Mouse (Mus musculus) lung, embryonic 16.5 days (tissue): ENCODE data around the gene Hist1h1e. TPM values are rescaled to one million over a fixed set of nuclear protein-coding genes. Genes with fewer than 3 reads are reported as not detected.
"Not testable (repeated sequence)": the region's sequence is repeated elsewhere in the genome, so short reads cannot be mapped to it uniquely, and the experiment has no call there.

Source experiments
- ATAC-seq: fragments of 200-750 bp; cut with Nextera tagmentation; 2 replicates; pipeline ENCODE4 v1.8.0; 2017; ENCODE audit warnings: low read depth, mild to moderate bottlenecking, moderate library complexity
- H3K27ac ChIP-seq: fragments of 300-500 bp; sonication (generic); 2 replicates; pipeline ENCODE4 v1.5.1; 2014; ENCODE audit warnings: mild to moderate bottlenecking, control low read depth, low read length
- H3K27me3 ChIP-seq: fragments of 300-500 bp; sonication (generic); 2 replicates; pipeline ENCODE4 v1.6.1; 2014; ENCODE audit warnings: low read depth, low read length, mixed read lengths; ENCODE audit not compliant: control insufficient read depth, insufficient read depth
- H3K36me3 ChIP-seq: fragments of 300-500 bp; sonication (generic); 2 replicates; pipeline ENCODE4 v1.6.1; 2014; ENCODE audit warnings: low read length; ENCODE audit not compliant: control insufficient read depth, insufficient read depth
- H3K4me1 ChIP-seq: fragments of 300-500 bp; sonication (generic); replicated peaks from 2 replicates; pipeline ENCODE4 v1.6.1; 2014; ENCODE audit warnings: low read length, mixed read lengths; ENCODE audit not compliant: control insufficient read depth, insufficient read depth
- H3K4me2 ChIP-seq: fragments of 300-500 bp; sonication (generic); 2 replicates; pipeline ENCODE4 v1.6.1; 2014; ENCODE audit warnings: low read depth, low read length, control low read depth
- H3K4me3 ChIP-seq: fragments of 300-500 bp; sonication (generic); 2 replicates; pipeline ENCODE4 v1.5.1; 2014; ENCODE audit warnings: mild to moderate bottlenecking, low read length, control low read depth
- H3K9ac ChIP-seq: fragments of 300-500 bp; sonication (generic); 2 replicates; pipeline ENCODE4 v1.6.1; 2014; ENCODE audit warnings: low read length, control low read depth
- H3K9me3 ChIP-seq: fragments of 300-500 bp; sonication (generic); 2 replicates; pipeline ENCODE4 v1.6.1; 2016; ENCODE audit warnings: low read length; ENCODE audit not compliant: control insufficient read depth
- WGBS: fragments of 180-500 bp; shearing (Covaris S2); extraction: QIAGEN DNeasy Blood & Tissue Kit; methylation state at CpG from one replicate; pipeline ENCODE4 v1.1.7; 2014; 5-methylcytosine and 5-hydroxymethylcytosine counted together
- polyA plus RNA-seq: library from polyadenylated mRNA; unstranded; fragments of >200 nt; fragmentation: Nextera tagmentation; extraction: Ambion mirVana; gene quantifications from 2 replicates; pipeline ENCODE4 v1.2.1, GENCODE M21; 2015

Gene Hist1h1e
- polyA plus RNA-seq, 1 experiment from 2014 or later: 21.3 TPM

GRCm38 (mm10) chr13:23575271-23575851 lies 47.0 kb downstream of the Hist1h1e start, which contains the start of gene Hist1h3d:
Gene Hist1h3d (plus strand): TSS chr13:23575763.
- H3K9ac ChIP-seq: peak within 1 kb of the TSS; percentile 75
- H3K4me1 ChIP-seq: peaks cover 6% of the 10 kb centered on the region; the same call in 1 of the 2 replicates
- no peaks in the 10 kb centered on the region for H3K36me3 ChIP-seq
- H3K4me3 ChIP-seq: peak within 1 kb of the TSS; percentile 58
- H3K27ac ChIP-seq: peak within 1 kb of the TSS; percentile 91
- WGBS: under 1% methylated on average over 18 of the region's 18 CpGs
- no peaks in the 10 kb centered on the region for H3K9me3 ChIP-seq
- H3K4me2 ChIP-seq: peak within 1 kb of the TSS; percentile 72
- ATAC-seq: peak; percentile 55
- H3K27me3 ChIP-seq: no peaks in the 10 kb centered on the region

GRCm38 (mm10) chr13:23574546-23575170 lies 47.7 kb downstream of the Hist1h1e start:
- peak; percentile 0; the same call in 1 of the 2 replicates for ATAC-seq
- not testable (repeated sequence) for H3K4me1 ChIP-seq, H3K27me3 ChIP-seq, H3K36me3 ChIP-seq, H3K9me3 ChIP-seq
- 2% methylated on average over 4 of the region's 39 CpGs for WGBS
- Histone ChIP-seq H3K27ac (peak overlapping the region; percentile 91), H3K4me2 (peak overlapping the region; percentile 55), H3K9ac (peak overlapping the region; percentile 53; the same call in 1 of the 2 replicates), H3K4me3 (peak overlapping the region; percentile 37)

GRCm38 (mm10) chr13:23573898-23574524 lies 48.3 kb downstream of the Hist1h1e start, which contains the start of the genes Hist1h2bf and Hist1h2ad:
Gene Hist1h2bf (minus strand): TSS chr13:23574196.
Gene Hist1h2ad (plus strand): TSS chr13:23574381.
- H3K27ac ChIP-seq: peak within 1 kb of the TSS; percentile 91
- H3K36me3 ChIP-seq, H3K9me3 ChIP-seq, H3K27me3 ChIP-seq, H3K4me1 ChIP-seq: not testable (repeated sequence)
- H3K4me2 ChIP-seq: peak within 1 kb of the TSS; percentile 85
- ATAC-seq: peak; percentile 89
- H3K4me3 ChIP-seq: peak within 1 kb of the TSS; percentile 52
- 0% methylated on average over 27 of the region's 42 CpGs for WGBS
- H3K9ac ChIP-seq: peak within 1 kb of the TSS; percentile 70

DNA sequence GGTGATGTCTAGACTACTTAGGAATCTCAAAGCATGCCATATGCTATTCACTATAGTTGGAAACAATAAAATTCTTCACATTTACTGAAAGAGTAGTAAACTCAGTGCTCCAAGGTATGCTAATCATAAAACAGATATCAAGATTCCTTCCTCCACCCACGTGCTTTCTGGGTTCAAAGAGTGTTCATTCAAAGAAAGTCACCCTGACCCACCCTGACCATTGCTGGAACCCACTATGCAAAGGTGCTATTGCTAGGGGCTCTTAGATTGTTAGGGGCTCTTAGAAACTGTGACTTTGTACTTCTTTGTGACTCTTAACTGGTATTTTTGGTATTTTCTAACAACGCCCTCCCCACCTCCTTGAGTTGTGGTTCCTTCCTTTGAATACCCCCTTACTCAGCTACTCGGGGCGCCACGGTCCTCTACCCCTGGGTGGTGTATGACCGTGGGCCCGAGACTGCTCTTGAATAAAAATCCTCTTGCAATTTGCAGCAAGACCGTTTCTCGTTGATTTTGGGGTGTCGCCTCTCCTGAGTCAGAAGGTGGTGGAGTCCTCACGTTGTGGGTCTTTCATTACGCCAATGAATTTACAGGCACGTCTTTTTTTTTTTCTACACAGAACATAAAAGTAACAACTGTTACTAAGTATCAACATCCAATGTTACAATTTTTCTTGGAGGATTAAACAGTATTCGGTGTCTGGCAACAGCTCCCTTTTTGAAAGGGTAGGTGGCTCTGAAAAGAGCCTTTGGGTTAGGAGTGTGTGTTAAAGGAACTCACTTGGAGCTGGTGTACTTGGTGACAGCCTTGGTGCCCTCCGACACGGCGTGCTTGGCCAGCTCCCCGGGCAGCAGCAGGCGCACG lies 49.1 kb downstream of the Hist1h1e start:
- WGBS: 3% methylated on average over 17 of the region's 20 CpGs
- peak overlapping the region; percentile 70 for H3K9ac ChIP-seq
- not testable (repeated sequence) for H3K4me1 ChIP-seq, H3K9me3 ChIP-seq, H3K27me3 ChIP-seq, H3K36me3 ChIP-seq, ATAC-seq
- H3K4me3 ChIP-seq: peak overlapping the region; percentile 52
- peak overlapping the region; percentile 91 for H3K27ac ChIP-seq
- H3K4me2 ChIP-seq: peak overlapping the region; percentile 85

GRCm38 (mm10) chr13:23572218-23573033 lies 49.9 kb downstream of the Hist1h1e start:
- Histone ChIP-seq H3K27me3 (no peaks in the 10 kb centered on the region), H3K4me2 (peak overlapping the region; percentile 85), H3K4me3 (peak overlapping the region; percentile 52), H3K4me1 (peaks cover 8% of the 10 kb centered on the region; the same call in 1 of the 2 replicates), H3K27ac (peak overlapping the region; percentile 98), H3K9me3 (no peaks in the 10 kb centered on the region), H3K36me3 (no peaks in the 10 kb centered on the region), H3K9ac (peak overlapping the region; percentile 70)
- ATAC-seq: no peak
- WGBS: 15% methylated on average over 2 of the region's 2 CpGs

DNA sequence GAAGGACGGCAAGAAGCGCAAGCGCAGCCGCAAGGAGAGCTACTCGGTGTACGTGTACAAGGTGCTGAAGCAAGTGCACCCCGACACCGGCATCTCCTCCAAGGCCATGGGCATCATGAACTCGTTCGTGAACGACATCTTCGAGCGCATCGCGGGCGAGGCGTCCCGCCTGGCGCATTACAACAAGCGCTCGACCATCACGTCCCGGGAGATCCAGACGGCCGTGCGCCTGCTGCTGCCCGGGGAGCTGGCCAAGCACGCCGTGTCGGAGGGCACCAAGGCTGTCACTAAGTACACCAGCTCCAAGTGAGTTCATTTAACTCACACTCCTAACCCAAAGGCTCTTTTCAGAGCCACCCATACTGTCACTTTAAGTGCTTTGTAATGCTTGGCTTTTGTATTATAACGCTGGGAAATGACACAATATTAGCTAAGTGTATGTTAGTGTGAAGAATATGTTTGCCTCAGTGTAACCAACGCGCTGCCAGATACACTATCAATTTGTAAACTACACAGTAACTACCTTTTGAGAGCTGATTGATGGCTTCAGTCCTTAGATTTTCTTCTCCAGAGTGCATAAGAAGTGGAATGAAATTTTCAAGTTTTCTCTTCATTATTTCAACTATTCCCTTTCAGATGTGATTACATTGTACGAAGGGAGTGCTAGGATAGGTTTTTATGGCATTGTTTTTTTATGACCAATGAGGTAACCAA lies 50.7 kb downstream of the Hist1h1e start:
- 0% methylated on average over 11 of the region's 34 CpGs for WGBS
- H3K27me3 ChIP-seq: not testable (repeated sequence)

GRCm38 (mm10) chr13:23571022-23571503 lies 51.3 kb downstream of the Hist1h1e start, which contains the start of the genes Hist1h2ae and Hist1h2bg:
Gene Hist1h2ae (minus strand): TSS chr13:23571220.
Gene Hist1h2bg (plus strand): TSS chr13:23571396.
- no peaks in the 10 kb centered on the region for H3K27me3 ChIP-seq
- peak within 1 kb of the TSS; percentile 70 for H3K9ac ChIP-seq
- H3K4me2 ChIP-seq: peak within 1 kb of the TSS; percentile 85
- no peaks in the 10 kb centered on the region for H3K9me3 ChIP-seq
- H3K4me3 ChIP-seq: peak within 1 kb of the TSS; percentile 52
- under 1% methylated on average over 18 of the region's 18 CpGs for WGBS
- ATAC-seq: peak; percentile 89
- peak within 1 kb of the TSS; percentile 98 for H3K27ac ChIP-seq
- H3K4me1 ChIP-seq: peaks cover 2% of the 10 kb centered on the region; the same call in 1 of the 2 replicates
- H3K36me3 ChIP-seq: no peaks in the 10 kb centered on the region

More for the DNA sequence above, 50.7 kb downstream of the Hist1h1e start:
- ATAC-seq, H3K36me3 ChIP-seq, H3K9me3 ChIP-seq, H3K4me1 ChIP-seq: not testable (repeated sequence)
- Histone ChIP-seq H3K9ac (peak overlapping the region; percentile 70), H3K4me3 (peak overlapping the region; percentile 52), H3K4me2 (peak overlapping the region; percentile 85), H3K27ac (peak overlapping the region; percentile 98)
